Mouse (Mus musculus) midbrain, embryonic 15.5 days (tissue): ENCODE results near the gene Casp1. TPM values are rescaled to one million over a fixed set of nuclear protein-coding genes. Genes with fewer than 3 reads are reported as not detected.

Experiments
- ATAC-seq: fragments of 200-750 bp; cut with Nextera tagmentation; replicated peaks from 2 replicates; pipeline ENCODE4 v1.8.0; 2017; ENCODE audit warnings: moderate TSS enrichment
- H3K27ac ChIP-seq: fragments of 300-500 bp; sonication (generic); 2 replicates; pipeline ENCODE4 v1.5.1; 2015; ENCODE audit warnings: mild to moderate bottlenecking, inconsistent platforms
- H3K27me3 ChIP-seq: fragments of 300-500 bp; sonication (generic); replicated peaks from 2 replicates; pipeline ENCODE4 v1.6.1; 2015; ENCODE audit warnings: inconsistent platforms
- H3K36me3 ChIP-seq: fragments of 300-500 bp; sonication (generic); replicated peaks from 2 replicates; pipeline ENCODE4 v1.6.1; 2015; ENCODE audit warnings: inconsistent platforms
- H3K4me1 ChIP-seq: fragments of 300-500 bp; sonication (generic); 2 replicates; pipeline ENCODE4 v1.6.1; 2015; ENCODE audit warnings: inconsistent platforms
- H3K4me2 ChIP-seq: fragments of 300-500 bp; sonication (generic); 2 replicates; pipeline ENCODE4 v1.6.1; 2015; ENCODE audit warnings: inconsistent platforms, mild to moderate bottlenecking, moderate library complexity
- H3K4me3 ChIP-seq: fragments of 300-500 bp; sonication (generic); 2 replicates; pipeline ENCODE4 v1.5.1; 2015; ENCODE audit warnings: mild to moderate bottlenecking, inconsistent platforms
- H3K9ac ChIP-seq: fragments of 300-500 bp; sonication (generic); 2 replicates; pipeline ENCODE4 v1.6.1; 2015; ENCODE audit warnings: mild to moderate bottlenecking, inconsistent platforms
- H3K9me3 ChIP-seq: fragments of 300-500 bp; sonication (generic); 2 replicates; pipeline ENCODE4 v1.6.1; 2016; ENCODE audit warnings: inconsistent platforms
- WGBS: fragments of 180-500 bp; shearing (Covaris S2); methylation state at CpG from one replicate; pipeline ENCODE4 v1.1.7; 2015; ENCODE audit warnings: mixed read lengths; 5-methylcytosine and 5-hydroxymethylcytosine counted together
- polyA plus RNA-seq: library from polyadenylated mRNA; unstranded; fragments of >200 nt; fragmentation: Nextera tagmentation; extraction: Ambion mirVana; gene quantifications from 2 replicates; pipeline ENCODE4 v1.2.1, GENCODE M21; 2015

Casp1 gene
- polyA plus RNA-seq, 1 experiment from 2014 or later: 0.76 TPM

GRCm38 (mm10) chr9:5328204-5328603 is 29.9 kb downstream of the Casp1 start:
- no peaks in the 10 kb centered on the region for H3K9me3 ChIP-seq
- H3K36me3 ChIP-seq: no peaks in the 10 kb centered on the region
- H3K27me3 ChIP-seq: no peaks in the 10 kb centered on the region
- H3K4me1 ChIP-seq: no peaks in the 10 kb centered on the region
- H3K4me2 ChIP-seq: no peak overlapping the region
- WGBS: 86% methylated on average over 3 of the region's 3 CpGs
- no peak for ATAC-seq
- no peak overlapping the region for H3K4me3 ChIP-seq
- H3K27ac ChIP-seq: no peak overlapping the region
- no peak overlapping the region for H3K9ac ChIP-seq

GRCm38 (mm10) chr9:5332441-5332840 is 34.1 kb downstream of the Casp1 start:
- Histone ChIP-seq H3K27ac (no peak overlapping the region), H3K27me3 (no peaks in the 10 kb centered on the region), H3K9me3 (no peaks in the 10 kb centered on the region), H3K4me3 (no peak overlapping the region), H3K4me2 (no peak overlapping the region), H3K4me1 (no peaks in the 10 kb centered on the region), H3K9ac (no peak overlapping the region), H3K36me3 (no peaks in the 10 kb centered on the region)
- no peak for ATAC-seq

- H3K9ac ChIP-seq: no peak overlapping the region
- WGBS: 100% methylated on average over 1 of the region's 1 CpGs
- ATAC-seq: no peak
- H3K9me3 ChIP-seq: no peaks in the 10 kb centered on the region
- H3K27ac ChIP-seq: no peak overlapping the region
- H3K4me1 ChIP-seq: no peaks in the 10 kb centered on the region
- no peak overlapping the region for H3K4me2 ChIP-seq
- no peaks in the 10 kb centered on the region for H3K36me3 ChIP-seq
- no peaks in the 10 kb centered on the region for H3K27me3 ChIP-seq
- no peak overlapping the region for H3K4me3 ChIP-seq
Measured at GRCm38 (mm10) chr9:5333422-5333821, 35.1 kb downstream of the Casp1 start.

GRCm38 (mm10) chr9:5343092-5343491 is 44.8 kb downstream of the Casp1 start:
- Histone ChIP-seq H3K4me3 (no peak overlapping the region), H3K27me3 (no peaks in the 10 kb centered on the region), H3K4me1 (no peaks in the 10 kb centered on the region), H3K27ac (no peak overlapping the region), H3K36me3 (no peaks in the 10 kb centered on the region), H3K9me3 (no peaks in the 10 kb centered on the region), H3K4me2 (no peak overlapping the region), H3K9ac (no peak overlapping the region)
- no peak for ATAC-seq
- WGBS: 83% methylated on average over 1 of the region's 1 CpGs

GRCm38 (mm10) chr9:5344090-5344489 is 45.8 kb downstream of the Casp1 start:
- no peak overlapping the region for H3K9ac ChIP-seq
- H3K27me3 ChIP-seq: no peaks in the 10 kb centered on the region
- WGBS: 91% methylated on average over 4 of the region's 4 CpGs
- ATAC-seq: no peak
- H3K4me1 ChIP-seq: no peaks in the 10 kb centered on the region
- H3K4me2 ChIP-seq: no peak overlapping the region
- no peaks in the 10 kb centered on the region for H3K9me3 ChIP-seq
- no peak overlapping the region for H3K4me3 ChIP-seq
- no peaks in the 10 kb centered on the region for H3K36me3 ChIP-seq
- no peak overlapping the region for H3K27ac ChIP-seq

- Histone ChIP-seq H3K4me1 (no peaks in the 10 kb centered on the region), H3K27ac (no peak within 1 kb of the TSS), H3K36me3 (no peaks in the 10 kb centered on the region), H3K9me3 (no peaks in the 10 kb centered on the region), H3K9ac (no peak within 1 kb of the TSS), H3K4me2 (no peak within 1 kb of the TSS), H3K4me3 (no peak within 1 kb of the TSS), H3K27me3 (no peaks in the 10 kb centered on the region)
- no peak for ATAC-seq
- 71% methylated on average over 4 of the region's 4 CpGs for WGBS
Measured at GRCm38 (mm10) chr9:5345291-5345898, 47.1 kb downstream of the Casp1 start, which contains the start of gene Casp12. Gene Casp12, plus strand, starts transcription at chr9:5345430.

- 80% methylated on average over 4 of the region's 4 CpGs for WGBS
- ATAC-seq: no peak
Measured at GRCm38 (mm10) chr9:5347381-5347780, 49.1 kb downstream of the Casp1 start.

GRCm38 (mm10) chr9:5353673-5354072 is 55.4 kb downstream of the Casp1 start:
- Histone ChIP-seq H3K27ac (no peak overlapping the region), H3K36me3 (no peaks in the 10 kb centered on the region), H3K27me3 (no peaks in the 10 kb centered on the region), H3K4me3 (no peak overlapping the region), H3K4me2 (no peak overlapping the region), H3K4me1 (no peaks in the 10 kb centered on the region), H3K9ac (no peak overlapping the region), H3K9me3 (no peaks in the 10 kb centered on the region)
- ATAC-seq: no peak
- WGBS: 85% methylated on average over 2 of the region's 2 CpGs

More at GRCm38 (mm10) chr9:5347381-5347780, 49.1 kb downstream of the Casp1 start:
- Histone ChIP-seq H3K4me3 (no peak overlapping the region), H3K27ac (no peak overlapping the region), H3K27me3 (no peaks in the 10 kb centered on the region), H3K4me2 (no peak overlapping the region), H3K36me3 (no peaks in the 10 kb centered on the region), H3K9me3 (no peaks in the 10 kb centered on the region), H3K4me1 (no peaks in the 10 kb centered on the region), H3K9ac (no peak overlapping the region)

- no peaks in the 10 kb centered on the region for H3K4me1 ChIP-seq
- no peak overlapping the region for H3K4me3 ChIP-seq
- ATAC-seq: no peak
- H3K36me3 ChIP-seq: no peaks in the 10 kb centered on the region
- no peaks in the 10 kb centered on the region for H3K27me3 ChIP-seq
- no peak overlapping the region for H3K4me2 ChIP-seq
- H3K27ac ChIP-seq: no peak overlapping the region
- H3K9ac ChIP-seq: no peak overlapping the region
- H3K9me3 ChIP-seq: no peaks in the 10 kb centered on the region
Measured at GRCm38 (mm10) chr9:5356801-5357200, 58.5 kb downstream of the Casp1 start.

Other genes with a start within 250 kb of the Casp1 start
- gene Casp4, start 10.3 kb downstream of the Casp1 start, polyA plus RNA-seq: 0.49 and 0.92 TPM in 2 replicates
- gene Casp12, start 46.9 kb downstream of the Casp1 start, polyA plus RNA-seq: 0.66 and 1.00 TPM in 2 replicates